Mouse (Mus musculus) erythroblast, adult 5-6 weeks (primary cell): ENCODE results near the gene Eif2a. TPM values are rescaled to one million over a fixed set of nuclear protein-coding genes. Genes with fewer than 3 reads are reported as not detected.
"Not testable (repeated sequence)": the region's sequence is repeated elsewhere in the genome, so short reads cannot be mapped to it uniquely, and the experiment has no call there.

Experiments used
- ATAC-seq: replicated peaks from 2 replicates; pipeline ENCODE4 v1.8.0; 2016; ENCODE audit warnings: moderate number of reproducible peaks, mild to moderate bottlenecking, moderate TSS enrichment, inconsistent platforms; ENCODE audit not compliant: poor library complexity, low FRiP score, severe bottlenecking
- total RNA-seq, 2 experiments: library from RNA; stranded (forward) in 1 of 2; stranded (reverse) in 1 of 2; fragments of 150-400 nt in 1 of 2; fragments of 200-764, 138-1000 nt in 1 of 2; gene quantifications; 2 replicates each; pipeline versions ENCODE4 v1.2.3 to v1.2.4; 2015 to 2017; ENCODE audit warnings: low replicate concordance in 2 of 2

Gene Eif2a
- total RNA-seq, 2 experiments from 2014 or later, result 26.5 to 72.8 TPM

DNA sequence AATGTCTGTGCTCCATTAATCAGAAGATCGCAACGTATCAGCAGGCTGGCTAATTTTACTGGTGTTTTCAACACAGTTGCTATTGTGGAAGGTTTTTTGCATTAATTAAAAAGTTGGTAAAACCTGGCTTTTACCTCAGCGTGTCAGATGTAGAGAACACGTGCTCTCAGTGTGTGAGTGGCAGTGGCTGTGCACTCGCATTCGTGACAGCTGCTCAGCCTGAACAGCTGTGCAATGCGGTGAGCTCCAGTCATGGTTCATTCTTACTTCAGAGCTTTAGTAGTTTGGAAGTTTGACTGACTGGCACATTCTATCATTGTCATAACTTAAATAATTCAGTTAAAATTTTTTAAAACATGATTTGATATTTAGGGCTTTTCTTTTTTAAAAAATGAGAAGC, 67.0 kb downstream of the Eif2a start:
- ATAC-seq, result not testable (repeated sequence)

DNA sequence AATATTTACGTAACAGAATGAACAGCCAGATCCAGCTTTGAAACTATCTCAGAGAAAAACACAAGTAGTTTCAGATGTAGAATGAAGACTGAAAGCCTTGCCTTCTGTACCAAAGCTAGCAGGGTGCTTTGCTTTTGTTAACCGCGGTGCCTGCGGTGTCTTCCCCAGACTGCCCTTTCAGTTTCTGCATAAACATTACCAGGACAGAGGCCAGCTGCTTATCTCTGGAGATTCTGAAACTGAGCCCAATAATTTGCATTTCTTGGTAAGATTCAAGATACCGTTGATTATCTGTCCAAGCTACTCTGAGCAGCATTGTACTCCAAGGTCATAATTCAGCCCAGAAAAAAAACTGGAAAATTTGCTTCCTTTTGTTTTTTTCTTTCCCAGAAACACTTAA, 68.0 kb downstream of the Eif2a start:
- ATAC-seq, result no peak

Other genes with a start within 250 kb of the Eif2a start
- gene Tsc22d2, start 111.1 kb upstream of the Eif2a start, total RNA-seq (2015; ENCODE audit: low replicate concordance), result 7.7 and 9.8 TPM in 2 replicates
- 12.1 and 16.5 TPM in 2 replicates for gene Tsc22d2, start 111.1 kb upstream of the Eif2a start, total RNA-seq (2017; ENCODE audit: low replicate concordance)
- 39.8 and 39.9 TPM in 2 replicates for gene Serp1, start 71 bp downstream of the Eif2a start, total RNA-seq (2015; ENCODE audit: low replicate concordance)
- 35.8 and 40.0 TPM in 2 replicates for gene Serp1, start 71 bp downstream of the Eif2a start, total RNA-seq (2017; ENCODE audit: low replicate concordance)
- 79.7 and 85.5 TPM in 2 replicates for gene Selenot, start 50.8 kb downstream of the Eif2a start, total RNA-seq (2015; ENCODE audit: low replicate concordance)
- gene Selenot, start 50.8 kb downstream of the Eif2a start, total RNA-seq (2017; ENCODE audit: low replicate concordance), result 109 and 119 TPM in 2 replicates
- gene Erich6, start 111.4 kb downstream of the Eif2a start, total RNA-seq (2015; ENCODE audit: low replicate concordance), result not detected in 2 replicates
- gene Erich6, start 111.4 kb downstream of the Eif2a start, total RNA-seq (2017; ENCODE audit: low replicate concordance), result not detected in 2 replicates
- gene Siah2, start 166.6 kb downstream of the Eif2a start, total RNA-seq (2015; ENCODE audit: low replicate concordance), result 0.84 and 5.0 TPM in 2 replicates
- gene Siah2, start 166.6 kb downstream of the Eif2a start, total RNA-seq (2017; ENCODE audit: low replicate concordance), result 1.5 and 2.1 TPM in 2 replicates